In genomic region chr2:170206442-170206754, GRCm38 (mm10) we compare ENCODE assay signal across 7 mouse cellular contexts. TPM values are rescaled to one million over a fixed set of nuclear protein-coding genes. Genes with fewer than 3 reads are reported as not detected.
A peak's percentile ranks its signal among the peaks of the same experiment; 100 is the strongest.
DNase-seq lines count a peak whose midpoint lies in the region; ATAC-seq and TF ChIP-seq lines count a peak whose summit lies in the region.

No protein-coding gene starts in this region.

- no peaks in the 10 kb centered on the region for H3K9me3 ChIP-seq in embryonic facial prominence, embryonic 11.5 days (replicated peaks; ENCODE audit: control insufficient read depth, low read length)
- H3K9me3 ChIP-seq in liver, embryonic 11.5 days (ENCODE audit: control insufficient read depth, low read length) = no peaks in the 10 kb centered on the region

- no peak for ATAC-seq in embryonic facial prominence, embryonic 11.5 days (replicated peaks; ENCODE audit: insufficient number of reproducible peaks, low FRiP score, low TSS enrichment, low read depth)
- peak; percentile 78 for ATAC-seq in liver, embryonic 11.5 days (replicated peaks; ENCODE audit: low FRiP score)

- no peaks in the 10 kb centered on the region for H3K27me3 ChIP-seq in embryonic facial prominence, embryonic 11.5 days (ENCODE audit: control insufficient read depth, insufficient read depth, low read length)
- H3K27me3 ChIP-seq in liver, embryonic 11.5 days (replicated peaks; ENCODE audit: control insufficient read depth, insufficient read depth, low read length) = no peaks in the 10 kb centered on the region
- no peaks in the 10 kb centered on the region for H3K27me3 ChIP-seq in thymus, adult 2 months (ENCODE audit: control insufficient read depth, insufficient read depth, low read length)

- no peak overlapping the region for H3K4me3 ChIP-seq in embryonic facial prominence, embryonic 11.5 days (ENCODE audit: low read depth, low read length)
- H3K4me3 ChIP-seq in liver, embryonic 11.5 days (ENCODE audit: low read depth, low read length) = peak overlapping the region; percentile 51
- H3K4me3 ChIP-seq in thymus, adult 2 months (ENCODE audit: control insufficient read depth, insufficient read depth, low read length) = no peak overlapping the region

- H3K36me3 ChIP-seq in embryonic facial prominence, embryonic 11.5 days (replicated peaks; ENCODE audit: control insufficient read depth, insufficient read depth, low read depth, low read length) = no peaks in the 10 kb centered on the region
- no peaks in the 10 kb centered on the region for H3K36me3 ChIP-seq in liver, embryonic 11.5 days (ENCODE audit: control insufficient read depth, insufficient read depth, low read length)
- no peaks in the 10 kb centered on the region for H3K36me3 ChIP-seq in thymus, adult 2 months (ENCODE audit: control insufficient read depth, insufficient read depth, low read length)

- 0 out of 2 replicates have a peak, but pooled peaks cover 2% of the 10 kb centered on the region for H3K4me1 ChIP-seq in embryonic facial prominence, embryonic 11.5 days (ENCODE audit: control insufficient read depth, insufficient read depth, low read length)
- peaks cover 20% of the 10 kb centered on the region for H3K4me1 ChIP-seq in liver, embryonic 11.5 days (replicated peaks; ENCODE audit: control insufficient read depth, insufficient read depth, low read length)
- peaks cover 13% of the 10 kb centered on the region for H3K4me1 ChIP-seq in thymus, adult 2 months (replicated peaks; ENCODE audit: control insufficient read depth, insufficient read depth, low read length)

- peak; percentile 29 to 43 for DNase-seq in spleen, adult 18-20 months
- DNase-seq in spleen, adult 12 weeks (ENCODE audit: low spot score) = no peak
- no peak for DNase-seq in embryonic facial prominence, embryonic 11.5 days (ENCODE audit: low spot score)
- DNase-seq in liver, embryonic 11.5 days (ENCODE audit: low spot score) = peak; percentile 71
- DNase-seq in thymus, adult 2 months = peak; percentile 40
- DNase-seq in layer of hippocampus, adult 9-10 months (ENCODE audit: low spot score) = no peak
- DNase-seq in frontal cortex, postnatal 36 days (ENCODE audit: low spot score in 2 of 2) = no peak

- TF ChIP-seq CTCF in thymus, adult 2 months (IDR thresholded peaks at IDR 0.05; ENCODE audit: borderline replicate concordance, control insufficient read depth, extremely low read depth, insufficient read depth, low read length, poor library complexity) = no peak

- TF ChIP-seq POLR2A in thymus, adult 2 months (IDR thresholded peaks at IDR 0.05; ENCODE audit: control insufficient read depth, extremely low read depth, insufficient read depth, low read length, poor library complexity) = no peak

- 4% methylated on average over 6 of the region's 6 CpGs for WGBS in embryonic facial prominence, embryonic 11.5 days
- WGBS in liver, embryonic 11.5 days = 3% methylated on average over 6 of the region's 6 CpGs
- 28% methylated on average over 6 of the region's 6 CpGs for WGBS in thymus, adult 2 months

- peak overlapping the region; percentile 6; the same call in 1 of the 2 replicates for H3K4me2 ChIP-seq in embryonic facial prominence, embryonic 11.5 days (ENCODE audit: low read depth, low read length)
- peak overlapping the region; percentile 82 for H3K4me2 ChIP-seq in liver, embryonic 11.5 days

- no peak overlapping the region for H3K27ac ChIP-seq in embryonic facial prominence, embryonic 11.5 days (replicated peaks; ENCODE audit: low read depth, low read length)
- peak overlapping the region; percentile 85 for H3K27ac ChIP-seq in liver, embryonic 11.5 days (ENCODE audit: low read depth, low read length)
- no peak overlapping the region for H3K27ac ChIP-seq in thymus, adult 2 months (ENCODE audit: control insufficient read depth, insufficient read depth, low read length)

- H3K9ac ChIP-seq in embryonic facial prominence, embryonic 11.5 days (replicated peaks; ENCODE audit: low read length) = no peak overlapping the region
- H3K9ac ChIP-seq in liver, embryonic 11.5 days (ENCODE audit: low read depth, low read length) = peak overlapping the region; percentile 41; the same call in 1 of the 2 replicates

RNA-seq across cellular contexts. Expression of gene Zfp217, which starts 58.5 kb away (rescaled TPM):
- 3.9 and 4.5 TPM in 2 replicates for polyA plus RNA-seq in embryonic facial prominence, embryonic 11.5 days (2014; fragmentation: Nextera tagmentation; extraction: Ambion mirVana)
- 5.1 and 5.4 TPM in 2 replicates for polyA plus RNA-seq in liver, embryonic 11.5 days (2014; fragmentation: Nextera tagmentation; extraction: Ambion mirVana)
- polyA plus RNA-seq in thymus, adult 2 months (2012; rRNA removed) = 32.1 and 41.0 TPM in 2 replicates

Comparison
In these comparisons a context has a peak if more than half of its experiments do, and no peak if none do; other contexts are left out.
1. DNase-seq: peak in spleen, adult 18-20 months (2 of 2), liver, embryonic 11.5 days (single experiment) and thymus, adult 2 months (single experiment); none in spleen, adult 12 weeks (single experiment), embryonic facial prominence, embryonic 11.5 days (single experiment), layer of hippocampus, adult 9-10 months (single experiment) and frontal cortex, postnatal 36 days (0 of 2).